Mouse (Mus musculus) olfactory bulb, adult 2 months (tissue): Measurements from ENCODE around the gene Olfr211.

Experiments used
- CTCF ChIP-seq: fragments of 200-500 bp; IDR thresholded peaks from 2 replicates; pipeline ENCODE4 v1.5.1; 2012; ENCODE audit warnings: low read depth, mild to moderate bottlenecking, low read length, moderate library complexity; ENCODE audit not compliant: insufficient read depth
- POLR2A ChIP-seq: fragments of 200-500 bp; IDR thresholded peaks from 2 replicates; pipeline ENCODE4 v1.6.1; 2012; ENCODE audit warnings: mild to moderate bottlenecking, low read depth, low read length, moderate library complexity; ENCODE audit not compliant: insufficient read depth

DNA sequence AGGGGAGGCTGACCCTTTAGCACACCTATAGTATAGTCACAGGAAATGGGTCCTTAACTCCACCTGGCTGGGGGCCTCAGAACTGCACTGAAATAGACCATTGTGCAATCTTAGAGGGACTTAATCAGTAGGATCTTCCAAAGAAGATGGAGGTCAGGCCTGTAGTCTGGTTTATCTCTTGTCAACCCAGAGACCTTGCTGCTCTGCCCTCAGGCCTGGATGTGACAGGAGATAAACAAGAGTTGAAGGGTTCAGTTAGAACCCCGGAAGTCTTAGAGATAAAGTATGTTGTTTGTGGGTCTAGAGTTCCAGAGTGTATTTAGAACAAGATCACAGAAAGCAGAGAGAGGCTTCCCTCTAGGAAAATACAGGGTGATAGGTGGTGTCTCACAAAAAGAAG lies 32.4 kb upstream of the Olfr211 start:
- TF ChIP-seq CTCF (no peak), POLR2A (no peak)
